ENCODE assay signal across 8 mouse cellular contexts in genomic region chr17:53462603-53463495, GRCm38 (mm10). TPM values are rescaled to one million over a fixed set of nuclear protein-coding genes. Genes with fewer than 3 reads are reported as not detected.
DNase-seq lines count a peak whose midpoint lies in the region; ATAC-seq and TF ChIP-seq lines count a peak whose summit lies in the region.

TSS of gene Efhb (minus strand) at chr17:53463321.

- peak within 1 kb of the TSS; percentile 50 for H3K4me3 ChIP-seq in left cerebral cortex, adult 2 months
- H3K4me3 ChIP-seq in macrophage (ENCODE audit: inconsistent target), result peak within 1 kb of the TSS; percentile 29

- intact Hi-C loops in left cerebral cortex, adult 2 months (cut with DNase I), result no loop called here

- DNase-seq in ZHBTc4 (ENCODE audit: low read depth, low spot score), result peak; percentile 95
- peak; percentile 86 for DNase-seq in gastrocnemius, postnatal 10 days
- peak; percentile 31 for DNase-seq in hindlimb bud, embryonic 11.5 days (ENCODE audit: extremely low spot score, low read depth, low spot score)
- DNase-seq in left cerebral cortex, adult 2 months (ENCODE audit: extremely low spot score in 1 of 2, low spot score in 2 of 2), result peak; percentile 64 to 70
- peak; percentile 32 for DNase-seq in retina, postnatal 7 days (ENCODE audit: low read depth, low spot score)
- DNase-seq in urinary bladder, postnatal 10 days (ENCODE audit: low spot score), result peak; percentile 52

- ATAC-seq in common myeloid progenitor, adult 5-6 weeks (replicated peaks; ENCODE audit: low read depth, poor library complexity, severe bottlenecking), result peak; percentile 95

- no peaks in the 10 kb centered on the region for H3K79me2 ChIP-seq in macrophage (ENCODE audit: inconsistent target)

- H3K36me3 ChIP-seq in macrophage (ENCODE audit: inconsistent target), result no peaks in the 10 kb centered on the region

- no peak for TF ChIP-seq CTCF in left cerebral cortex, adult 2 months (IDR thresholded peaks at IDR 0.05)

- WGBS in macrophage (ENCODE audit: missing documents), result 45% methylated on average over 25 of the region's 26 CpGs

- no peak within 1 kb of the TSS for H3K27ac ChIP-seq in left cerebral cortex, adult 2 months
- H3K27ac ChIP-seq in macrophage, result no peak within 1 kb of the TSS

RNA-seq across cellular contexts. Expression of gene Efhb, which starts in this region (rescaled TPM):
- not detected in 2 replicates for total RNA-seq in common myeloid progenitor, adult 5-6 weeks (2017)
- total RNA-seq in gastrocnemius, postnatal 10 days (2021), result under 1 TPM; 0.27 to 0.28 TPM
- total RNA-seq in left cerebral cortex, adult 2 months (2021), result under 1 TPM; 0.11 to 0.26 TPM
- under 1 TPM in 2 of 26 experiments, not detected in 24; 0.33 to 0.34 TPM for total RNA-seq in macrophage (2018; cell fraction: chromatin; rRNA removed)
- total RNA-seq in macrophage (2018; cell fraction: cytosol; rRNA removed), result under 1 TPM in 3 of 26 experiments, not detected in 23; 0.04 to 0.06 (median 0.04) TPM
- under 1 TPM in 1 of 26 experiments, not detected in 25; 0.17 TPM for total RNA-seq in macrophage (2018; cell fraction: nucleus; rRNA removed)
- not detected in 3 replicates for polyA plus RNA-seq in macrophage (2018)

Comparison
In these comparisons a context has a peak if more than half of its experiments do, and no peak if none do; other contexts are left out.
1. Peak in ATAC-seq in common myeloid progenitor, adult 5-6 weeks; RNA of the gene not detected or under 1 TPM.
2. Peak in DNase-seq in gastrocnemius, postnatal 10 days; RNA of the gene not detected or under 1 TPM.
3. Peak in DNase-seq and H3K4me3 ChIP-seq in left cerebral cortex, adult 2 months; RNA of the gene not detected or under 1 TPM.
4. DNase-seq: peak in every context shown above with its lines; median percentile 95 in ZHBTc4; 86 in gastrocnemius, postnatal 10 days; 67 in left cerebral cortex, adult 2 months; 52 in urinary bladder, postnatal 10 days; 32 in retina, postnatal 7 days; 31 in hindlimb bud, embryonic 11.5 days.